13 mouse cellular contexts compared by ENCODE assay signal in genomic region chr8:45751512-45752502, GRCm38 (mm10).
DNase-seq lines count a peak whose midpoint lies in the region; ATAC-seq and TF ChIP-seq lines count a peak whose summit lies in the region.
"Had no signal": no experiment of that assay in that cellular context is flagged by ENCODE, and none has a peak within 500 bp of the region (broad histone marks: within the 10 kb centered on the region; RNA-seq: fewer than 3 reads in every experiment).

No protein-coding gene starts in this region.

- peak; percentile 39 for TF ChIP-seq CTCF in hindbrain, postnatal 0 days (IDR thresholded peaks at IDR 0.05; ENCODE audit: low read depth)
- peak; percentile 47 for TF ChIP-seq CTCF in forebrain, postnatal 0 days (IDR thresholded peaks at IDR 0.05; ENCODE audit: low read depth)

- 61% methylated on average over 12 of the region's 12 CpGs for WGBS in hindbrain, postnatal 0 days
- 57% methylated on average over 12 of the region's 12 CpGs for WGBS in hindbrain, embryonic 16.5 days
- 69% methylated on average over 12 of the region's 12 CpGs for WGBS in midbrain, embryonic 14.5 days
- 69% methylated on average over 12 of the region's 12 CpGs for WGBS in midbrain, embryonic 15.5 days
- 55% methylated on average over 12 of the region's 12 CpGs for WGBS in forebrain, postnatal 0 days

- no peaks in the 10 kb centered on the region for H3K27me3 ChIP-seq in hindbrain, postnatal 0 days (ENCODE audit: insufficient read depth, low read length)
- no peaks in the 10 kb centered on the region for H3K27me3 ChIP-seq in hindbrain, embryonic 16.5 days (replicated peaks; ENCODE audit: control insufficient read depth, insufficient read depth, low read length)
- no peaks in the 10 kb centered on the region for H3K27me3 ChIP-seq in midbrain, embryonic 14.5 days (ENCODE audit: control insufficient read depth, insufficient read depth, low read length)
- no peaks in the 10 kb centered on the region for H3K27me3 ChIP-seq in midbrain, embryonic 15.5 days (replicated peaks)
- no peaks in the 10 kb centered on the region for H3K27me3 ChIP-seq in forebrain, postnatal 0 days (ENCODE audit: insufficient read depth, low read length)
- H3K27me3 ChIP-seq: heart, embryonic 15.5 days had no signal

- no peak overlapping the region for H3K4me2 ChIP-seq in hindbrain, postnatal 0 days (ENCODE audit: low read depth, low read length)
- H3K4me2 ChIP-seq in hindbrain, embryonic 16.5 days (ENCODE audit: low read length), result no peak overlapping the region
- H3K4me2 ChIP-seq in midbrain, embryonic 14.5 days (ENCODE audit: low read length), result no peak overlapping the region
- no peak overlapping the region for H3K4me2 ChIP-seq in midbrain, embryonic 15.5 days
- no peak overlapping the region for H3K4me2 ChIP-seq in forebrain, postnatal 0 days (ENCODE audit: low read depth)
- H3K4me2 ChIP-seq: heart, embryonic 15.5 days had no signal

- H3K4me1 ChIP-seq in hindbrain, postnatal 0 days (ENCODE audit: insufficient read depth, low read length), result no peaks in the 10 kb centered on the region
- H3K4me1 ChIP-seq in hindbrain, embryonic 16.5 days (ENCODE audit: control insufficient read depth, insufficient read depth, low read depth, low read length), result no peaks in the 10 kb centered on the region
- no peaks in the 10 kb centered on the region for H3K4me1 ChIP-seq in midbrain, embryonic 14.5 days (ENCODE audit: control insufficient read depth, insufficient read depth, low read length)
- no peaks in the 10 kb centered on the region for H3K4me1 ChIP-seq in midbrain, embryonic 15.5 days
- peaks cover 6% of the 10 kb centered on the region; the same call in 1 of the 2 replicates for H3K4me1 ChIP-seq in forebrain, postnatal 0 days (ENCODE audit: insufficient read depth)
- H3K4me1 ChIP-seq: heart, embryonic 15.5 days had no signal

- no peak overlapping the region for H3K9ac ChIP-seq in hindbrain, postnatal 0 days (replicated peaks; ENCODE audit: low read length)
- H3K9ac ChIP-seq in hindbrain, embryonic 16.5 days (ENCODE audit: low read depth, low read length), result no peak overlapping the region
- H3K9ac ChIP-seq in midbrain, embryonic 14.5 days (replicated peaks; ENCODE audit: low read length), result no peak overlapping the region
- H3K9ac ChIP-seq in midbrain, embryonic 15.5 days, result no peak overlapping the region
- H3K9ac ChIP-seq in forebrain, postnatal 0 days, result no peak overlapping the region
- H3K9ac ChIP-seq: heart, embryonic 15.5 days had no signal

- no peak overlapping the region for H3K27ac ChIP-seq in hindbrain, postnatal 0 days
- no peak overlapping the region for H3K27ac ChIP-seq in hindbrain, embryonic 16.5 days (ENCODE audit: low read depth, low read length)
- no peak overlapping the region for H3K27ac ChIP-seq in midbrain, embryonic 14.5 days (replicated peaks; ENCODE audit: low read depth, low read length)
- no peak overlapping the region for H3K27ac ChIP-seq in midbrain, embryonic 15.5 days
- H3K27ac ChIP-seq in forebrain, postnatal 0 days (ENCODE audit: low read depth, low read length), result peak overlapping the region; percentile 35; the same call in 1 of the 2 replicates
- H3K27ac ChIP-seq: heart, embryonic 15.5 days; macrophage had no signal

- H3K4me3 ChIP-seq in hindbrain, postnatal 0 days (ENCODE audit: low read length), result no peak overlapping the region
- no peak overlapping the region for H3K4me3 ChIP-seq in hindbrain, embryonic 16.5 days (ENCODE audit: low read length)
- no peak overlapping the region for H3K4me3 ChIP-seq in midbrain, embryonic 14.5 days (replicated peaks; ENCODE audit: low read depth, low read length)
- no peak overlapping the region for H3K4me3 ChIP-seq in midbrain, embryonic 15.5 days
- H3K4me3 ChIP-seq in forebrain, postnatal 0 days (ENCODE audit: low read depth, low read length), result no peak overlapping the region
- H3K4me3 ChIP-seq: heart, embryonic 15.5 days had no signal

- intact Hi-C loops in gastrocnemius, postnatal 14 days (cut with DNase I; ENCODE audit: low total_unique reads), result no loop called here

- H3K9me3 ChIP-seq in hindbrain, postnatal 0 days (ENCODE audit: low read length), result no peaks in the 10 kb centered on the region
- H3K9me3 ChIP-seq in hindbrain, embryonic 16.5 days (ENCODE audit: control insufficient read depth, low read length), result no peaks in the 10 kb centered on the region
- no peaks in the 10 kb centered on the region for H3K9me3 ChIP-seq in midbrain, embryonic 14.5 days (ENCODE audit: control insufficient read depth, low read length)
- no peaks in the 10 kb centered on the region for H3K9me3 ChIP-seq in midbrain, embryonic 15.5 days
- no peaks in the 10 kb centered on the region for H3K9me3 ChIP-seq in forebrain, postnatal 0 days (ENCODE audit: low read length)
- H3K9me3 ChIP-seq: heart, embryonic 15.5 days had no signal

- 0 out of 2 replicates have a peak, but pooled peaks cover 2% of the 10 kb centered on the region for H3K36me3 ChIP-seq in hindbrain, postnatal 0 days (ENCODE audit: insufficient read depth, low read length)
- no peaks in the 10 kb centered on the region for H3K36me3 ChIP-seq in hindbrain, embryonic 16.5 days (ENCODE audit: control insufficient read depth, insufficient read depth, low read length)
- H3K36me3 ChIP-seq in midbrain, embryonic 14.5 days (ENCODE audit: control insufficient read depth, insufficient read depth, low read length), result peaks cover 14% of the 10 kb centered on the region; the same call in 1 of the 2 replicates
- H3K36me3 ChIP-seq in midbrain, embryonic 15.5 days (replicated peaks), result no peaks in the 10 kb centered on the region
- no peaks in the 10 kb centered on the region for H3K36me3 ChIP-seq in forebrain, postnatal 0 days (ENCODE audit: insufficient read depth)

- peak; percentile 55 for DNase-seq in hindbrain, postnatal 0 days (ENCODE audit: low spot score)
- DNase-seq in midbrain, embryonic 14.5 days, result peak; percentile 31
- peak; percentile 34 for DNase-seq in R1 (ENCODE audit: low read depth, low spot score)
- peak; percentile 49 for DNase-seq in forebrain, postnatal 0 days
- no peak for DNase-seq in gastrocnemius, postnatal 14 days
- DNase-seq in cerebellum, adult 11-12 months, result no peak
- DNase-seq: cerebellum, postnatal 25 days; kidney, adult 8-10 months; thymus, postnatal 4 days had no signal

- 0 out of 2 replicates have a peak, but pooled peaks have one; percentile 13 for ATAC-seq in hindbrain, postnatal 0 days
- ATAC-seq in hindbrain, embryonic 16.5 days, result no peak
- no peak for ATAC-seq in midbrain, embryonic 14.5 days (ENCODE audit: low FRiP score, low TSS enrichment)
- ATAC-seq in midbrain, embryonic 15.5 days (replicated peaks), result no peak
- peak; percentile 68 for ATAC-seq in forebrain, postnatal 0 days

Comparison
In these comparisons a context has a peak if more than half of its experiments do, and no peak if none do; other contexts are left out.
1. ATAC-seq: peak in hindbrain, postnatal 0 days (single experiment) and forebrain, postnatal 0 days (single experiment); none in hindbrain, embryonic 16.5 days (single experiment), midbrain, embryonic 14.5 days (single experiment) and midbrain, embryonic 15.5 days (single experiment).
2. DNase-seq: peak in hindbrain, postnatal 0 days (single experiment), midbrain, embryonic 14.5 days (single experiment), R1 (single experiment) and forebrain, postnatal 0 days (single experiment); none in gastrocnemius, postnatal 14 days (single experiment) and cerebellum, adult 11-12 months (single experiment).